Mouse (Mus musculus) NIH3T3 (cell line): ENCODE data around the gene Elf1.

Source experiments
- DNase-seq: peaks from one replicate; pipeline ENCODE4 v3.0.0-alpha.2; 2012; ENCODE audit warnings: low read depth

Gene Elf1

GRCm38 (mm10) chr14:79489150-79489549, 8.2 kb downstream of the Elf1 start:
- no peak for DNase-seq

- DNase-seq: no peak
These were observed 9.3 kb downstream of the Elf1 start for GRCm38 (mm10) chr14:79490246-79490645.

- DNase-seq: no peak
These were observed 13.4 kb downstream of the Elf1 start for GRCm38 (mm10) chr14:79494349-79494748.

GRCm38 (mm10) chr14:79499326-79499725, 18.3 kb downstream of the Elf1 start:
- DNase-seq: no peak

- DNase-seq: no peak
These were observed 19.8 kb downstream of the Elf1 start for GRCm38 (mm10) chr14:79500756-79501155.

GRCm38 (mm10) chr14:79503371-79504075, 22.5 kb downstream of the Elf1 start:
- DNase-seq: peak; percentile 63

- DNase-seq: peak; percentile 34
These were observed 23.4 kb downstream of the Elf1 start for GRCm38 (mm10) chr14:79504246-79505006.

- no peak for DNase-seq
These were observed 25.2 kb downstream of the Elf1 start for GRCm38 (mm10) chr14:79506207-79506606.

GRCm38 (mm10) chr14:79507846-79508245, 26.9 kb downstream of the Elf1 start:
- no peak for DNase-seq

- DNase-seq: no peak
These were observed 27.8 kb downstream of the Elf1 start for GRCm38 (mm10) chr14:79508662-79509305.

- no peak for DNase-seq
These were observed 30.5 kb downstream of the Elf1 start for GRCm38 (mm10) chr14:79511521-79511920.

- no peak for DNase-seq
These were observed 33.0 kb downstream of the Elf1 start for GRCm38 (mm10) chr14:79513951-79514350.

- no peak for DNase-seq
These were observed 34.1 kb downstream of the Elf1 start for GRCm38 (mm10) chr14:79515100-79515499.

- DNase-seq: peak; percentile 59
These were observed 34.7 kb downstream of the Elf1 start for GRCm38 (mm10) chr14:79515511-79516242.

- DNase-seq: no peak
These were observed 35.2 kb downstream of the Elf1 start for GRCm38 (mm10) chr14:79516243-79516610.

- DNase-seq: no peak
These were observed 35.8 kb downstream of the Elf1 start for GRCm38 (mm10) chr14:79516751-79517150.

GRCm38 (mm10) chr14:79517185-79517740, 36.3 kb downstream of the Elf1 start:
- no peak for DNase-seq

- no peak for DNase-seq
These were observed 37.1 kb downstream of the Elf1 start for GRCm38 (mm10) chr14:79518123-79518522.

- peak; percentile 18 for DNase-seq
These were observed 38.0 kb downstream of the Elf1 start for GRCm38 (mm10) chr14:79518761-79519662.

- DNase-seq: no peak
These were observed 38.6 kb downstream of the Elf1 start for GRCm38 (mm10) chr14:79519663-79519975.

GRCm38 (mm10) chr14:79520612-79521011, 39.6 kb downstream of the Elf1 start:
- DNase-seq: no peak
